Mouse (Mus musculus) brain, embryonic 14.5 days (tissue): Measurements from ENCODE around the gene Cyth1.

Experiments used
- CTCF ChIP-seq: fragments of 200-500 bp; IDR thresholded peaks from 2 replicates; pipeline ENCODE4 v1.5.1; 2012; ENCODE audit warnings: inconsistent platforms, mild to moderate bottlenecking, moderate library complexity, borderline replicate concordance; ENCODE audit not compliant: insufficient read depth, insufficient read length; ENCODE audit errors: extremely low read depth
- POLR2A ChIP-seq: fragments of 200-500 bp; IDR thresholded peaks from 2 replicates; pipeline ENCODE4 v1.6.1; 2012; ENCODE audit warnings: mild to moderate bottlenecking, inconsistent platforms, borderline replicate concordance; ENCODE audit not compliant: poor library complexity, insufficient read depth, insufficient read length, severe bottlenecking; ENCODE audit errors: extremely low read depth

GRCm38 (mm10) chr11:118222351-118222885, 26.0 kb downstream of the Cyth1 start:
- TF ChIP-seq CTCF (no peak), POLR2A (no peak)
